Mouse (Mus musculus) bone marrow macrophage, adult 2 months (primary cell): ENCODE data around the gene Hist1h4k.

Experiments used
- CTCF ChIP-seq: IDR thresholded peaks from 2 replicates; pipeline ENCODE4 v1.5.1; 2012; ENCODE audit warnings: low read depth, mild to moderate bottlenecking, low read length, moderate library complexity
- POLR2A ChIP-seq: IDR thresholded peaks from 2 replicates; pipeline ENCODE4 v1.6.1; 2012; ENCODE audit warnings: mild to moderate bottlenecking, low read depth, low read length, borderline replicate concordance

GRCm38 (mm10) chr13:21783734-21784161 is 33.4 kb upstream of the Hist1h4k start:
- TF ChIP-seq POLR2A (no peak), CTCF (no peak)
